ENCODE assay signal across 13 mouse cellular contexts in the genomic region with DNA sequence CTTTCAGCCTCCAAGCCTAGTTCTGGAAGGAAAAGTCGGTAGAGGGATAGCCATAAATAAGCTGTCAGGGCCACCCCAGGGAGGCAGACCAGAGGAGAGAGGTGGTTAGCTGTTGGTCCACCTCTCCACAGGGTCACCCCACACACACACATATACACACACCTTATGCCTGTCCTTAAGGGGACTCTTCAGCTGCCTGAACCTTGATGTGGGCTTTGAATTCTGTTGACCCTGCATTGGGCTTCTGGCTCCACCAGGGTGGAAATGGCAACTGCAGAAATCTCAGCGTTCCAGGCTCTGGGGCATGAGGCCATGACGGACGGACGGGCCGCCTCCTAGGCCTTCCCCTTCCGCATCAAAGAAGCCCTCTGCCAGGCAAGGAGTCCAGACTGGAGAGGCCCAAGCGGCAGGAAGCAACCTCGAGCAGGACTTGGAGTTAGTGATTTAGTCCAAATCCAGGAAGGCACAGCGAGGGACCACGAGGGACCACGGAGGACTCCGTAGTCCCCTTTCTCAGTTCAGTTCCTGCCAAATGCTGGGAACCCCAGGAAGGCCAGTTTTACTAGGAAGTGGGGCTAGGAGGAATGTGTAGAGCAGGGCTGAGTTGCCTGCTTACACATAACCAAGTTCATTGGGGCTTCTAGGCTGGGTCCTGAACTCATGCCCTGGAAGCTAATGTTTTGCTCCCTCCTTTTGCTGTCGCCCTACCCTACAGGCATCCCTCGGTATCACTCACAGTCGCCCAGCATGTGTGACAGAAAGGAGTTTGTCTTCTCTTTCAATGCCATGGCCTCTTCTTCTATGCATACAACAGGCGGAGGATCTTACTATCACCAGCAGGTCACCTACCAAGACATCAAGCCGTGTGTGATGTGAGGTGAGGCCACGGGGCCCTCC. TPM values are rescaled to one million over a fixed set of nuclear protein-coding genes. Genes with fewer than 3 reads are reported as not detected.
A peak's percentile ranks its signal among the peaks of the same experiment; 100 is the strongest.
DNase-seq lines count a peak whose midpoint lies in the region; ATAC-seq lines count a peak whose summit lies in the region.
"Had no signal": no experiment of that assay in that cellular context is flagged by ENCODE, and none has a peak within 500 bp of the region (broad histone marks: within the 10 kb centered on the region; RNA-seq: fewer than 3 reads in every experiment).

No protein-coding gene starts in this region.

- H3K9ac ChIP-seq in kidney, embryonic 16.5 days (replicated peaks; ENCODE audit: low read length): no peak overlapping the region
- no peak overlapping the region for H3K9ac ChIP-seq in embryonic facial prominence, embryonic 15.5 days
- no peak overlapping the region for H3K9ac ChIP-seq in limb, embryonic 11.5 days (ENCODE audit: low read length)
- no peak overlapping the region for H3K9ac ChIP-seq in neural tube, embryonic 12.5 days
- H3K9ac ChIP-seq: kidney, embryonic 15.5 days had no signal

- WGBS in kidney, embryonic 16.5 days: 31% methylated on average over 19 of the region's 19 CpGs
- WGBS in embryonic facial prominence, embryonic 15.5 days: 35% methylated on average over 19 of the region's 19 CpGs
- 8% methylated on average over 19 of the region's 19 CpGs for WGBS in limb, embryonic 11.5 days
- 5% methylated on average over 19 of the region's 19 CpGs for WGBS in neural tube, embryonic 12.5 days

- DNase-seq in kidney, adult 11 months: no peak
- peak; percentile 44 for DNase-seq in limb, embryonic 11.5 days (ENCODE audit: low spot score)
- DNase-seq in frontal cortex, postnatal 10 days (ENCODE audit: low spot score in 2 of 2): no peak
- DNase-seq in layer of hippocampus, postnatal 14 days (ENCODE audit: low spot score in 2 of 2): no peak
- DNase-seq in right cerebral cortex, postnatal 4 days: no peak
- DNase-seq: cerebellum, adult 8-10 months; heart, postnatal 4 days; layer of hippocampus, postnatal 36 days had no signal

- H3K4me1 ChIP-seq in kidney, embryonic 16.5 days (ENCODE audit: insufficient read depth, low read length): peaks cover 29% of the 10 kb centered on the region
- H3K4me1 ChIP-seq in embryonic facial prominence, embryonic 15.5 days: peaks cover 41% of the 10 kb centered on the region
- peaks cover 18% of the 10 kb centered on the region for H3K4me1 ChIP-seq in limb, embryonic 11.5 days (ENCODE audit: control insufficient read depth, insufficient read depth, low read length)
- peaks cover 27% of the 10 kb centered on the region for H3K4me1 ChIP-seq in neural tube, embryonic 12.5 days

- peaks cover 100% of the 10 kb centered on the region for H3K27me3 ChIP-seq in kidney, embryonic 16.5 days (ENCODE audit: insufficient read depth, low read length)
- H3K27me3 ChIP-seq in embryonic facial prominence, embryonic 15.5 days: peaks cover 100% of the 10 kb centered on the region
- H3K27me3 ChIP-seq in limb, embryonic 11.5 days (ENCODE audit: control insufficient read depth, insufficient read depth, low read length): peaks cover 96% of the 10 kb centered on the region
- peaks cover 99% of the 10 kb centered on the region for H3K27me3 ChIP-seq in neural tube, embryonic 12.5 days (replicated peaks)

- no peaks in the 10 kb centered on the region for H3K9me3 ChIP-seq in kidney, embryonic 16.5 days (ENCODE audit: low read length)
- H3K9me3 ChIP-seq in embryonic facial prominence, embryonic 15.5 days (replicated peaks): no peaks in the 10 kb centered on the region
- no peaks in the 10 kb centered on the region for H3K9me3 ChIP-seq in limb, embryonic 11.5 days (ENCODE audit: control insufficient read depth, low read length)
- no peaks in the 10 kb centered on the region for H3K9me3 ChIP-seq in neural tube, embryonic 12.5 days
- H3K9me3 ChIP-seq: kidney, embryonic 15.5 days had no signal

- H3K36me3 ChIP-seq in kidney, embryonic 16.5 days (ENCODE audit: insufficient read depth, low read length): no peaks in the 10 kb centered on the region
- no peaks in the 10 kb centered on the region for H3K36me3 ChIP-seq in embryonic facial prominence, embryonic 15.5 days
- no peaks in the 10 kb centered on the region for H3K36me3 ChIP-seq in limb, embryonic 11.5 days (ENCODE audit: control insufficient read depth, insufficient read depth, low read length)
- H3K36me3 ChIP-seq in neural tube, embryonic 12.5 days: no peaks in the 10 kb centered on the region
- H3K36me3 ChIP-seq: kidney, embryonic 15.5 days had no signal

- no peak overlapping the region for H3K27ac ChIP-seq in kidney, embryonic 16.5 days (ENCODE audit: low read length)
- H3K27ac ChIP-seq in embryonic facial prominence, embryonic 15.5 days (replicated peaks): no peak overlapping the region
- no peak overlapping the region for H3K27ac ChIP-seq in limb, embryonic 11.5 days (replicated peaks; ENCODE audit: low read depth, low read length)
- no peak overlapping the region for H3K27ac ChIP-seq in neural tube, embryonic 12.5 days
- H3K27ac ChIP-seq: kidney, embryonic 15.5 days; macrophage had no signal

- no peak overlapping the region for H3K4me2 ChIP-seq in kidney, embryonic 16.5 days (replicated peaks; ENCODE audit: low read depth, low read length)
- H3K4me2 ChIP-seq in embryonic facial prominence, embryonic 15.5 days (replicated peaks): peak overlapping the region; percentile 97
- H3K4me2 ChIP-seq in limb, embryonic 11.5 days (ENCODE audit: low read depth, severe bottlenecking): no peak overlapping the region
- 0 out of 2 replicates have a peak overlapping the region, but pooled peaks have one; percentile 83 for H3K4me2 ChIP-seq in neural tube, embryonic 12.5 days (replicated peaks)
- H3K4me2 ChIP-seq: kidney, embryonic 15.5 days had no signal

- H3K4me3 ChIP-seq in kidney, embryonic 16.5 days (ENCODE audit: low read length): peak overlapping the region; percentile 50; the same call in 1 of the 2 replicates
- peak overlapping the region; percentile 56 for H3K4me3 ChIP-seq in embryonic facial prominence, embryonic 15.5 days (replicated peaks)
- no peak overlapping the region for H3K4me3 ChIP-seq in limb, embryonic 11.5 days (ENCODE audit: low read depth, low read length)
- no peak overlapping the region for H3K4me3 ChIP-seq in neural tube, embryonic 12.5 days
- H3K4me3 ChIP-seq: kidney, embryonic 15.5 days had no signal

- ATAC-seq in kidney, embryonic 16.5 days (ENCODE audit: low FRiP score, low TSS enrichment): no peak
- ATAC-seq in embryonic facial prominence, embryonic 15.5 days (ENCODE audit: insufficient number of reproducible peaks, low FRiP score, low TSS enrichment, low read depth): no peak
- no peak for ATAC-seq in limb, embryonic 11.5 days (ENCODE audit: insufficient number of reproducible peaks, low FRiP score, low TSS enrichment, low read depth)
- no peak for ATAC-seq in neural tube, embryonic 12.5 days (ENCODE audit: low FRiP score, low read depth)

RNA-seq across cellular contexts. Expression of gene Foxf1, which starts 2.1 kb away (rescaled TPM):
- 1.5 and 4.6 TPM in 2 replicates for polyA plus RNA-seq in kidney, embryonic 16.5 days (2015; fragmentation: Nextera tagmentation; extraction: Ambion mirVana)
- polyA plus RNA-seq in embryonic facial prominence, embryonic 15.5 days (2015; fragmentation: Nextera tagmentation; extraction: Ambion mirVana): 9.9 and 10.1 TPM in 2 replicates
- polyA plus RNA-seq in limb, embryonic 11.5 days (2014; fragmentation: Nextera tagmentation; extraction: Ambion mirVana): 0.27 and 0.65 TPM in 2 replicates
- polyA plus RNA-seq in neural tube, embryonic 12.5 days (2016; fragmentation: Nextera tagmentation; extraction: Ambion mirVana): 4.2 and 5.5 TPM in 2 replicates
- 1 to 10 TPM in 1 of 2 experiments, under 1 TPM in 1; 0.92 to 1.5 TPM for total RNA-seq in layer of hippocampus, postnatal 14 days (2021)

RNA-seq across cellular contexts. Expression of gene Mthfsd, which starts 21.9 kb away (rescaled TPM):
- 75.7 and 81.1 TPM in 2 replicates for polyA plus RNA-seq in kidney, embryonic 16.5 days (2015; fragmentation: Nextera tagmentation; extraction: Ambion mirVana)
- polyA plus RNA-seq in embryonic facial prominence, embryonic 15.5 days (2015; fragmentation: Nextera tagmentation; extraction: Ambion mirVana): 58.2 and 61.3 TPM in 2 replicates
- polyA plus RNA-seq in limb, embryonic 11.5 days (2014; fragmentation: Nextera tagmentation; extraction: Ambion mirVana): 61.9 and 64.6 TPM in 2 replicates
- polyA plus RNA-seq in neural tube, embryonic 12.5 days (2016; fragmentation: Nextera tagmentation; extraction: Ambion mirVana): 67.3 and 70.0 TPM in 2 replicates
- total RNA-seq in layer of hippocampus, postnatal 14 days (2021): 10 to 100 TPM; 35.6 to 35.9 TPM

RNA-seq across cellular contexts. Expression of gene Foxc2, which starts 29.7 kb away (rescaled TPM):
- polyA plus RNA-seq in kidney, embryonic 16.5 days (2015; fragmentation: Nextera tagmentation; extraction: Ambion mirVana): 24.9 and 27.3 TPM in 2 replicates
- 2.3 and 5.6 TPM in 2 replicates for polyA plus RNA-seq in embryonic facial prominence, embryonic 15.5 days (2015; fragmentation: Nextera tagmentation; extraction: Ambion mirVana)
- polyA plus RNA-seq in limb, embryonic 11.5 days (2014; fragmentation: Nextera tagmentation; extraction: Ambion mirVana): 3.2 and 4.2 TPM in 2 replicates
- 17.0 and 20.9 TPM in 2 replicates for polyA plus RNA-seq in neural tube, embryonic 12.5 days (2016; fragmentation: Nextera tagmentation; extraction: Ambion mirVana)
- total RNA-seq in layer of hippocampus, postnatal 14 days (2021): 1 to 10 TPM in 1 of 2 experiments, under 1 TPM in 1; 0.95 to 1.6 TPM
- polyA plus RNA-seq: macrophage had no signal

RNA-seq across cellular contexts. Expression of gene Foxl1, which starts 41.5 kb away (rescaled TPM):
- polyA plus RNA-seq in kidney, embryonic 16.5 days (2015; fragmentation: Nextera tagmentation; extraction: Ambion mirVana): 6.5 and 6.7 TPM in 2 replicates
- polyA plus RNA-seq in embryonic facial prominence, embryonic 15.5 days (2015; fragmentation: Nextera tagmentation; extraction: Ambion mirVana): 0.25 and 0.31 TPM in 2 replicates
- 0.07 TPM in 1 of 2 replicates, not detected in the other for polyA plus RNA-seq in limb, embryonic 11.5 days (2014; fragmentation: Nextera tagmentation; extraction: Ambion mirVana)
- polyA plus RNA-seq in neural tube, embryonic 12.5 days (2016; fragmentation: Nextera tagmentation; extraction: Ambion mirVana): 1.1 and 1.6 TPM in 2 replicates
- not detected for total RNA-seq in layer of hippocampus, postnatal 14 days (2021)
- total RNA-seq: layer of hippocampus, postnatal 36 days had no signal
- polyA plus RNA-seq: macrophage had no signal

Comparison
In these comparisons a context has a peak if more than half of its experiments do, and no peak if none do; other contexts are left out.
1. H3K4me2 ChIP-seq: peak in embryonic facial prominence, embryonic 15.5 days (single experiment) and neural tube, embryonic 12.5 days (single experiment); none in kidney, embryonic 16.5 days (single experiment) and limb, embryonic 11.5 days (single experiment).
2. H3K4me3 ChIP-seq: peak in kidney, embryonic 16.5 days (single experiment) and embryonic facial prominence, embryonic 15.5 days (single experiment); none in limb, embryonic 11.5 days (single experiment) and neural tube, embryonic 12.5 days (single experiment).